Mouse (Mus musculus): Measurements from ENCODE around the gene Cd9.
A peak's percentile ranks its signal among the peaks of the same experiment; 100 is the strongest.

The Cd9 gene

GRCm38 (mm10) chr6:125473321-125473721, 21.3 kb downstream of the Cd9 start:
- no peak for DNase-seq

DNA sequence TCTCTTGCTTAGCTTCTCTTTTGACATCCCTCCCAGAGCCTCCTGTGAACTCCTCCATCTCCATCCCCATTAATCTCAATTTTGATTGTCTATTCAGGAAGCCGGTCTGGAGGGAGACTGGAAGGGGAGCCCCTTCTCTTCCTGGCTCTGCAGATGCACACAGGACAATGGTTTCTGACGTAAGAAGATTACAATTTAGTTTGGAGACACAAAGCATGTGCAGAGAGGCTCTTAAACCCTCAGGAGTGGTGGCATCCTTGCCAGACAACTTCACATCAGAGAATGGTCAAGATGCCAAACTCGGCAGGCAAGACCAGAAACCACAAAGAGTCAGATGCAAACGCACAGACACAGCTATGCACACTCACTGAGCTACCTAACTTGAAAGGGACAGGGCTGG, 22.7 kb downstream of the Cd9 start:
- DNase-seq, result no peak

DNA sequence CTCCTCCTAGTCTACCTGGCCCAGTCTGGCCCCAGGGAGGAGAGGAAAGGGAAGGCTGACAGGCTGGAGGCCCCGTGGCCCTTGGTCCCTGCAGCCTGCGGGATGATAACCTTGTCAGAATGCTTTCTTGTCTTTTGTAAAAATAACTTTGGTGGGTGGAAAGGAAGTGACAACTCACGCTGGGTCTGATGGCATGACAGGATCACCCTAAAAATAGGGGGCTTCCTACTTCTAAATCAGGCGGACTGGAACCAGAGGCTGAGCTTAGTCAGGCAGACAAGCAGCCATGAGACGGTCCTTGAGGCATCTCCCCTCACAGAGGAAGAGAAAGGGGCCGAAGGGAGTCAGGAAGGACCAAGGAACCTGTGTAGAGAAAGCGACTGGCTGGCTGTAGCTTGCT, 23.3 kb downstream of the Cd9 start:
- no peak for DNase-seq

DNA sequence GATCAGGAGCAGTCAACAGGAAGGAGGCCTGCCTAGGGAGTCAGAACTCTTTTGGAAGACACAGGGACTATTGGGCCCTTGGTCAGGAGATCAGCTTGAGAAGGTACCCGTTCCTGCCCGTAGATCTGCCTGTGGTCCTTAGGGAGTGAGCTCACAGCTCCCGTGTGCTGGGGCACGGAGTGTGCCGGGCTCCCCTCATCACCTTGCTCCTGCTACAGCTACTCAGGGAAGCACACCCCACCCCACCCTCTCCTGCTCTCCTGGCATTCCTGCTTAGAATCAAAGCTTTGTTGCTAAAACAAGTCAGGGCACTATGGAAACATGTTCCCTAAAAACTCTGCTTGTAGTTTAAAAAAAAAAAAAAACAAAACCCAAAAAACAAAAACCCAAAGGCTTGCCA, 24.0 kb downstream of the Cd9 start:
- no peak for DNase-seq

- DNase-seq, result peak; percentile 43
Measured at GRCm38 (mm10) chr6:125469222-125469621, 25.4 kb downstream of the Cd9 start.

- DNase-seq, result no peak
Measured at GRCm38 (mm10) chr6:125468179-125468960, 26.2 kb downstream of the Cd9 start.

DNA sequence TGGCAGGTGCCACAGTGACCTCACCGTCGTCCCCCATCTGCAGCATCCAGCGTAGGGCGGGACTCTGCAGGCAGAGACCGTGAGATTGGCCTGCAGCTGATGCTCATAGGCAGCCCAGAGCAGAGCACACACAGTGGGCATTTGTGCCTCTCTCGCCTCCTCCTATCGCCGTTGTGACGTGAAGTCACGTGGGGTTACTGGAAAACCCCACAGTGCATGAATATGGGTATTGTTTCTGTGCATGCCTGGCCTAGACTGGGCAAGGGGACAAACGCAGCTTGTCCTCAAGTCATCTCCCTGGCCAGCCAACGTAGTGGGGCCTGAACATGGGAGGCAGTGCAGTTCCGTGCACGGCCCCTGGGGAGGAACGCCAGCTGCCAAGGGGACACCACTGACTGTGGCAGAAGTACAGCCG, 27.3 kb downstream of the Cd9 start:
- DNase-seq, result no peak

DNA sequence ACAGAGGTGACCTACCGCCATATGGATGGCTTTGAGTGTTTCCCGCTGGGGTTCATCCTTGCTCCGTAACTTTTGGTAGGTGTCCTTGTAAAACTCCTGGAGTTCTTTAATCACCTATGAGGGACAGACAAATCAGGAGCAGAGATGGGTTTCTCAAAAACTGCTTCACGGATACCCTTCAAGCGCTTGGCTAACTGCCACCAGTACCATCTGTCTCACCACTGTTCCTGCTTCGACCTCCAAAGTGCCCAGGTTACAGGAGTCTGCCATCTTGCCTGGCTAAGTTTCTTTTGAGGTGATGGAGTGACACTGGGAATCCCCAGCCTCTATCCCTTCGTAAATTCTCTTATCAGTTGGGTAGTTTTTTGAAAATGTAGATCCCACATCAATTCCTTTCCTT, 32.3 kb downstream of the Cd9 start:
- no peak for DNase-seq

GRCm38 (mm10) chr6:125461788-125462187, 32.8 kb downstream of the Cd9 start:
- DNase-seq, result no peak

DNA sequence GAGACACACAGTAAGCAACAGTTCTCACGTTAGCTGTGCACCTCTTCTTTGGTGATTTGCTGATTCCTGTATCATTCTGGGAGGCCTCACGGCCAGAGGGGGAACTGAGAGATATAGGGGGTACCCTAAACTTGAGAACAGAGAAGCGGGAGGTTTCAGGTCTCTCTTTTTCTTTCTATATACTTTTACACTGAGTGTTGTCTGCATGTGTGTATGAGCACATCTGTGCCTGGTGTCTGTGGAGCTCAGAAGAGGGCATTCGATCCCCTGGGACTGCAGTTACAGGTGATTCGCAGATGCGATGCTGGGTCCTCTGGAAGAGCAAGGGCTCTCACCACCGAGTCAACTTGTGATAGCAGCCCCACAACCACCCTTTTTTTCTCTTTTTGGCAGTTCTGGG, 33.3 kb downstream of the Cd9 start:
- DNase-seq, result no peak

- DNase-seq, result no peak
Measured at GRCm38 (mm10) chr6:125460589-125460988, 34.0 kb downstream of the Cd9 start.

GRCm38 (mm10) chr6:125459903-125460302, 34.7 kb downstream of the Cd9 start:
- no peak for DNase-seq

DNA sequence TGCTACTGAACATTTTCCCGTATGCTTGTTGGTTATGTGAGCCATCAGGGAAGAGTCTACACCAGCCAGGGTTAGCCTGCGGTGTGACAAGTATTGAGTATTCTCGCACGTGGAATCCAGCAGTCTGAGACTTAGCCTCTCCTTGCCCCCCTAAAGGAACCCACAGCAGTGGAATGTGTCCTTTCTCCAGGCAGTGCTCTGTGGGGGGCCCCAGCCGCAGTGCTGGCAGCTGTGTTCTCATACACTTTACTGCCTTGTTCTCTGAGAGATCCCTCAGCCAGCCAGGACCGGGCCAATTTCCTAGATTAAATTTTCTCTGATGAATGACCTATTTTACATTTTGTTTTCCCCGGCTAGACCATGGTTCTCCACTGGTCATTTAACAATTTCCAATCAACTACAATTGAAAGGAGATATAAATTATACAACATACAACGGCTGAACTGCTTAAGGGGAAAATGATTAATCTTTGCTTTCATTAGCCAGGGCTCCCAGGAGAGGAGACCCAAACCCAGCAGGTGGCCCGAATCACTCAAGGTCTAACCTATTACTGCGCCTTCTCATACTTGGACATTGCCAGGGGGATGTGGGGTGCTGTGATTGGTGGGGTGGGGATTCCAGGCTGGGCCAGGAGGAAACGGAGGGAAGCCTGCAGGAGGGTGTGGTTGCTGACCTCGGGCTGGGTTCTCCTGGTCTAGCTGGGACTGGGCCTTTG, 38.6 kb downstream of the Cd9 start:
- no peak for DNase-seq

DNA sequence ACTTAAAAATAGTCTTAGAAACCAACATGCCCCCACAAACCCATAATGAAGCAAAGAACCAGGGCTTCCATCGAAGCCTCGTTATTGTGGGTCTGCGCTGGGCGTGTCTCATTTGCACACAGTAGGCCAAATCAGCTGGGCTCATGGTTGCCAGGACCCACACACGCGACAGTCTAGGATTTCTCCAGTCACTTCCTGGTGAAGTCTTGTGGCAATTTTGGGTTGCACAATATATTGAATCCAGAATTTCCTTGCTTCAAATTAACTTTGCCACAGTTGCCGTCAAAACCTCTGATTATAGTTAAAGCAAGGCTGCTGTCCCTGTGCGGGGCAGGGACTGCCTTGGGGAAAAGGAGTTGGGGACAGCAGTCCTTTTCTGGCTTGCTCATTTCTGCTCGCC, 39.9 kb downstream of the Cd9 start:
- no peak for DNase-seq

DNA sequence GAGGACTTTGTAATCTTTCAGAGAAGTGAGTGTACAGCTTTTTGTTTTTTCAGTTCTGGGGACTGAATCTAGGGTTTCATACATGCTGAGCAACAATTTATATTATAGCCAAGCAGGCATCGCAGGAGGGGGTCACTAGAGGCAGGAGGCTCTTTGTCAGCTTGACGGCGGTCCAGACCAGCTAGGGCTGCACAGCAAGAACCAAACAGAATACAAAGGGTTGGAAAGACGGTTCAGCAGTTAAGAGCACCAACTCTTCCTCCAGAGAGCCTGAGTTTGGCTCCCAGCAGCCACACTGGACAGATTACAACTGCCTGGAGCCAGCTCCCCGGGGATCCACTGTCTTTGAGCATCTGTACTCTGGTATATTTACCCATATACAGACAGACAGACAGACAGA, 40.3 kb downstream of the Cd9 start:
- no peak for DNase-seq

GRCm38 (mm10) chr6:125447660-125448059, 46.9 kb downstream of the Cd9 start:
- DNase-seq, result no peak

DNA sequence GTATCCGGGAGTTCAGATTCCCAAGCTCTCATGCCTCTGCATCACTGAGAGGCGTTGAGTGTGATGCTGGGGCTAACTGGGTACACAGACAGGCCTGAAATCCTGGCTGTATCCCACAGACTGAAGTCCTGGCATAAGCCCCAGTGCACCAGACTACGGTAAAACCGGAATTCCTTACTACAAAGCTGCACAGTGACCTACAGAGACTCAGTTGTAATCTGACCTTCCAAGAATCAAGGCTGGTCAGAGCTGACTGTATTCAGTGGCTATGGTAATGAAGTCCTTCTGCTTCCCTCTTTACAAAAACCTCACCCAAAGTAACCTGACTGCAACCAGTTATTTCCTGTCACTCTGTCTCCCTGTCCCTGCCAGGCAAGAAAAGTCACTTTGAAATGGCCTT, 47.4 kb downstream of the Cd9 start:
- DNase-seq, result peak; percentile 47

DNA sequence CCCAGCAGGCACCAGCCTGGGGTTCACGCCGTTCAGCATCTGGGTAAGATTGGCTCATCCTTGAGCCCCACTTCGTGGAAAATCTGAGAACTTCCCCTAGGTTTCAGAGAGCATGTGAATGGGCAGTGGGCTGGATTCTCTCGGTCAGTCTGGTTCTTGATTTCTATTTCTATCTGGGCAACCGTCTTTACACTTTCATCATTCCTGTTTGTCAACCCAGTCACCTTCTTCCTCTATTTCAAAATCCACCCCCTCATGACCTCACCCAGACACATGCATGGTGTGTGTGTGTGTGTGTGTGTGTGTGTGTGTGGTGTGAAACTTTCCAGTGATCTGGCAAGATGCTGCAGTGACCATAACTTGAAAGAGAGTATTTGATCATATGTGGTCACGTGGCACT, 49.2 kb downstream of the Cd9 start:
- no peak for DNase-seq

DNA sequence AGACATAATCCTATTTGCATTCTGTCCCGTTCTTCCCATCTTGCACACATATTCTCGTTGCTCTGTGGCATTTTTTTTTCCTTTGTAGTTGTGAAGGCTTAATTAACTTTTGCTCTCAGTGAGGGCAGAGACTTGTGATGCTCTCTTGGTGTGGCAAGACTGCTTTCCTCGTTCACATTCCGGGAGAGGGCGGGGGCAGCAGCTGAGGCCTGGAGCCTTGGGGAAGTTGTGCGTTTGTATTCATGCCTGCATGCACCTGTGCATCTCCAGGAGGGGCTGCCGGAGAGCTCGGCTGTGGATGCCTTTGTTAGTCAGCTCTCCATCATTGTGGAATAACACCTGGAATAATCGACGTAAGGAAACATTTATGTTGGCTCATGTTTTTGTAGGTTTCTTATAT, 52.0 kb downstream of the Cd9 start:
- DNase-seq, result no peak

GRCm38 (mm10) chr6:125436753-125437152, 57.8 kb downstream of the Cd9 start:
- no peak for DNase-seq

GRCm38 (mm10) chr6:125434735-125435518, 59.7 kb downstream of the Cd9 start:
- no peak for DNase-seq

- no peak for DNase-seq
Measured at GRCm38 (mm10) chr6:125433704-125434447, 60.7 kb downstream of the Cd9 start.

DNA sequence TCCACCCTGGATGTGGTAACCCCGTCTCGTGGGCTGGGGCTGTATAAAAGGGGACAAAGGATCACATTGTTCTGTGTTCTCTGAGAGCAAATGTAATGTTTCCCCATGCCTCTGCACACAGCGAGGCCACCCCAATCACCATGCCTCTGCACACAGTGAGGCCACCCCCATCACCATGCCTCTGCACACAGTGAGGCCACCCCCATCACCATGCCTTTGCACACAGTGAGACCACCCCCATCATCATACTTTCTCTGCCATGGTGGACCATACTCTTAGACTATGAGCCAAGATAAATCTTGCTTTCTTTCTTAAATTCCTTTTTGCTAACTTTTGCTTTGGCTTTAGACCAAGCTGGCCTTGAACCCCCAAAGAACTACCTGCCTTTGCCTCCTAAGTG, 61.3 kb downstream of the Cd9 start:
- no peak for DNase-seq

Data from kidney, postnatal 14 days (tissue).